Mouse (Mus musculus): ENCODE data around the gene Spice1. TPM values are rescaled to one million over a fixed set of nuclear protein-coding genes. Genes with fewer than 3 reads are reported as not detected.

Gene Spice1
- 18.5 and 23.9 TPM in 2 replicates for total RNA-seq (2015)
- 15.3 and 21.1 TPM in 2 replicates for total RNA-seq (2017)

DNA sequence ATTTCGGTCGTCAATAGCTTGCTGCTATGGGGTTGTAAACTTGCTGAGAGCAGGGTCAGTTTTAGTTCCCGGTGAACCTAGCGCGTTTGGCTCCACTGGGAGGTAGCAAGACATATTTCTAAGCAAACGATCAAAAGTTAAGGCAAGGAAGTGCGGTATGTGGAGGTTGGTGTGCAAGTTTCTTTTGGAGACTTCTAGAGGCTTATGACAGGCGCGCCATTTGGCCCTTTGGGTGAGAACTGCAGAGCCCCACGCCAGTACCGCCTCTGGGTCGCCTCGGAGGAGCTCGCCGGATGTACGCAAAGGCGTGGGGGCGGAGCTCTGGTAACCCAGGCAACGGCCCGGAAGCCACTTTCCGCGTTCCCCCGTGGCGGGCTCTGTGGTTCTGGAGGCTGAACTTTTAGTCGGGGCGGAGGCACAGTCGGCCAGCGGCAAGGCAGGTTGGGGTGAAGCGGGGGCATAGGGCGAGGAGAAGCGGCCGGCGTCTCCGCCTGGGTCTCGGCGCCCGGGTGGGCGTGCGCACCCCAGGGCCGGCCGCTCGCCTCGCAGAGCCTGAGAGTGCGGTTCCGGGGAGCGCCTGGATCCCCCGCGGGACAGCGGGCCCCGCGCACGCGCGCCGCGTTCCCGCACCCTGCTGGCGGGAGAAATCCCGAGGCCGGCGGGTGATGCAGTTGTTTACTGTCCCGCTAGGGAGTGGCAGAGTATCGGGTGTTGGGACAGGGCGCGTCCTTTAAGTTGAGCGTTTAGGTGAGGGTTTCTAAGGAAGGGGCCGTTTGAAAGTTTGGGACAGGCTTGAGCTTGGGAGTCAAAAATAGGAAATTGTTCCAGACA lies at the start of gene Spice1:
Gene Spice1, plus strand, starts transcription at position 51 of the 831 bp plus-strand sequence.
- ATAC-seq (replicated peaks; ENCODE audit: poor library complexity) = peak; percentile 89

DNA sequence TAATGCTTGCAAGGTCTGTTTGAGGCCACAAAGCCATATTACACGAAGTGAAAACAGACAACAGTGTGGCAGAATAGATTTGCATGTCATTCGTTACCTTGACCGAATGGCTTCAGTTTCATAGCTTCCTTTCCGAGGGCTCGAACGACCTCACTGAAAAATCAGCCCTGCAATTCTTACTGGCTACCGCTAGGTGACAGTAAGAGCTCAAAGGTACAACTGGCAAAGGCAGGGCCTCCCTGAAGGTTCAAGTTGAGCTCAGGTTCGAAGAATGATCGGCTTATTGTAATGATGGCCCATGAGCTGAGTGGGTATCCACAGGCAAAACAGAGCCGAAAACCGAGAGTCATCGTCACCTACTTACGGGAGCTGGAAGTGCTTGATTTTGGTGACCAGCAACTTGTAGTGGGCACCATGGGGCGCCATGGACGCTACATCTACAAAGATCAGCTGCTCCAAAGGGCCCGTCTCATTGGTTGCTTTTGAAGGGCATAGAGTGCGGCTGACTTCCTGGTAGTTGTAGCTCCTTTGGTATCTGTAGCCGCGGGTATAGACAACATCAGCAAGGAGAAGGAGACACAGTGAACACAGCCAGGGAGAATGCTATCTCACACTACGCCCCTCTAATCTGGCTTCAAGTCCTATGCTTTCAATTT lies 47.4 kb upstream of the Spice1 start:
- peak; percentile 58 for ATAC-seq (replicated peaks; ENCODE audit: poor library complexity)

DNA sequence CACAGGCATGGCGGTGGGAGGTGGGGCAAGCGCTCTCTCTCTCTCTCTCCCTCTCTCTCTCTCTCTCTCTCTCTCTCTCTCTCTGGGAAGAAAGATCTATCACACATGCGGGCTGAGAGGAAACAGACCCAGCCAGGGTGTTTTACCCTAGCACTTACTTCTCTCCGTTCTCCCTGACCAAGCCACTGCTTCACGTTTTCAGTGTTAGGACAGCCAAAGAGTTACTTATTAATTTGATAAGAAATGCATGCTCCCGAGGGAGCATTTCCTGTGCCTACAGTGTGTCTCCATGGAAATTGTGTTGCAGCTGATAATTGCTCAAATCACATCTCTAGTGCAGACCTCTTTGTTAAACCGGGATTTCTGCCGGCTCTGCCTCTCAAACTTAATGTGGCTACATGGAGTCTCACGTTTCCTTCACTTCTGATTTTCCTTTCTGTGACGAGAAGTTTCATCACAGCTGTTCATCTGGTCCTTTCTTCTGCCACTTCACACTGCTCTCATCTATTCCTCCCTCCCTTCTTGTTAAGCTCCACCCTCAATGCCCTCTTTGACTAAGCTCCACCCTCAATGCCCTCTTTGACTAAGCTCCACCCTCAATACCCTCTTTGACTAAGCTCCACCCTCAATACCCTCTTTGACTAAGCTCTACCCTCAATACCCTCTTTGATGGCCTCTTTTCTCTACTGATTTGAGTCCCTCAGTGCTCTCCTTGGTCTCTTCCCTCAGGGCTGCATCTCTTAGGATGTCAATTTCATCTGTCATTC lies 44.6 kb upstream of the Spice1 start:
- ATAC-seq (replicated peaks; ENCODE audit: poor library complexity) = peak; percentile 77

DNA sequence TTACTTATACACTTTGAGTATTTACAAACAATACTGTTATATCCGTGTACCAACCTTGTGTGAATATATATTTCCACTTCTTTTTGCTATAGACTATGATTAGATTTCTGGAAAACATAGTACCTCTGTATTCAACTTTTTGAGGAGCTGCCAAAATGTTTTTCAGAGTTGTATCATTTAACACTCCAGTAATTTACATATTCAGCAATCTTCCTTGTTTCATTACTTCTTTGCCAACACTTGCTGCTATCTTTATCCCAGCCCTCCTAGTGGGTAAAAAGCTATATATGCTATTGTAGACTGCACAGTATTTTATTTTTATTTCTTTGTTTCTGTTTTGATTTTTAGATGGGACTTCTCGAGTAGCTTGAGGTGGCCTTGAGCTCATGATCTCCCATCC lies 43.1 kb upstream of the Spice1 start:
- no peak for ATAC-seq (replicated peaks; ENCODE audit: poor library complexity)

DNA sequence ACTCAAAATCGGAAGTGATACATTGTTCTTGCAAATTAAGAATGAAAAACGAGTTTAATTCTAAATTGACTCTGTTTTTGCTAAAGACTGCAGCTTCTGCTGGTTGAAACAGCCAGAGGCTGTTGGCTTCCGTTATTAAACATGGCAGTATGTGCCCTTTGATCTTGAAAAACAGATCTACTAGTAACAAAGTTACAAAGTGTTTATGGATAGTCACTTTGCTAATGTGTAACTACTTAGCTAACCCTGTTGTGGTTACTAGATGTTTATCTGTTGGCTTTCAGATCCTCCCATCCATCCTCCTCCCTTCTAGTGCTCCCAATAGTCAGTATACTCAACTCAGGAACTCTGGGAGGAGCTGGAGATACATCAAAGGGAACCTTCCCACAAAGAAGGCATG lies 41.3 kb upstream of the Spice1 start:
- ATAC-seq (replicated peaks; ENCODE audit: poor library complexity) = no peak

DNA sequence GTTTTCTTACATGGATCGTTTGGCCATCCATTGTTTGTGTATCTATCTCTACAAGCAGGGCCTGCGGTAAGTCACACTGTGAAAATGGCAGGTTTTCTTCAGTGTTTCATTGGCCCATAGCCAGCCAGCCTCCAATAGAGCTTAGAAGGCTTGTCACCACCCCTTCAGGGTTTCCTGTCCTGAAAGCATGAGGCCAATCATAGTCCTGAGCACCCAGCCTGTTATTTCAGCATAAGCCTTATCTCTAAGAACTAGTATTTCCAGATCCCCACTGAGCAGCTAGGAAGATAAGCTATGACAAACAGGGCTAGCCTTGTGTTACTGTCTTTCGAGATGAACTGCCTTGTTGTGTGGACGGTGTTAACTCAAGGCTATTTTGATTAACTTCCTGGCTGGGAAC lies 33.5 kb upstream of the Spice1 start:
- peak; percentile 94 for ATAC-seq (replicated peaks; ENCODE audit: poor library complexity)

DNA sequence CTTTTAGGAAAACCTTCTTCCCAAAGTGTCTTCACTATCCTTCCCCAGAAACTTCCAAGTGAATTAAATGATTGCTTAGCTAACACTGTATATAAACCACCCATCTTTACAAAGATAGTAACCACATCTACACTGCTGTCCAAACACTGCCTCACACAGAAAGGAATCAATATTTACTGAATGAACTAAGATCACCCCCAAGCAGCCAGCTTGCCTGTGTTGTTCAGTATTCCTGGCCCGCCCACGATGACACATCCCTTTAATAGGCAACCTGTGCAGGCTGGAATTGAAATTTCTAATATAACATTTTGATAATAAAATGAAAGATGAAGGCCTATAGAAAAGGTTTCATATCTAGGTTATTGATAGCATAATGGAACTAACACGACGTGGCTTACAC lies 30.6 kb upstream of the Spice1 start:
- ATAC-seq (replicated peaks; ENCODE audit: poor library complexity) = no peak

DNA sequence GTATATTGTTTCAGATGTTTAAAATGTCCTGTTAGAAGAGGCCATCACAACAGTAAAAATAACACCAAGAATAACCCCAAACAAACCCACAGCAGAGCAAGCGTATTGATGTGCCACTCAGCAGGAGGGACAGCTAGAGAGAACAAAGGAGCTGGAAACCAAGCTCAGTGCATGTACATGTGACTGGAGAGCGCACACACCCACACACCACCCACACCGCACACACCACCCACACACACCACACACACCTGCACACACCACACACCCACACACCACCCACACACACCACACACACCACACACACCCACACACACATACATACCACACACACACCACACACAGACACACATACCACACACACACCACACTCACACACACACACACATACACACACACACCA lies 26.7 kb upstream of the Spice1 start:
- no peak for ATAC-seq (replicated peaks; ENCODE audit: poor library complexity)

DNA sequence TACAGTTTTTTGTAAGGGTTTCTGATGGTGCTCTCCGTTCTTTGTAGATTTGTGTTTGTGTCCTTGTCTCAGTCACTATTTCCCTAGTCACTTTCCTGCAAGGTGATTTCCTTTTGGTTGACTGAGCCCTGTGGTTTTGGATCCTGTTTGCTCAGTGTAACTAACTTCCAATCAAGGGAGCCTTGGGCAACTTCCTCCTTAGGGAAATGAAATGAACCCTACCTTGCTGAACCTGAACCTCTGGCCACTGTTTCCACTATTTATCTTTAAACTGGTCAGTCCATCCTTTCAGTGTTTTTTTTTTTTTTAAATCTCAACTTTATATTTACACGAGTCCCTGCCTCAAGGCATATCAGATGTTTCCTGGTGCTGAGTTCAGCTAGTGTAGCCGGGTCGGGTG lies 18.3 kb upstream of the Spice1 start:
- ATAC-seq (replicated peaks; ENCODE audit: poor library complexity) = no peak

DNA sequence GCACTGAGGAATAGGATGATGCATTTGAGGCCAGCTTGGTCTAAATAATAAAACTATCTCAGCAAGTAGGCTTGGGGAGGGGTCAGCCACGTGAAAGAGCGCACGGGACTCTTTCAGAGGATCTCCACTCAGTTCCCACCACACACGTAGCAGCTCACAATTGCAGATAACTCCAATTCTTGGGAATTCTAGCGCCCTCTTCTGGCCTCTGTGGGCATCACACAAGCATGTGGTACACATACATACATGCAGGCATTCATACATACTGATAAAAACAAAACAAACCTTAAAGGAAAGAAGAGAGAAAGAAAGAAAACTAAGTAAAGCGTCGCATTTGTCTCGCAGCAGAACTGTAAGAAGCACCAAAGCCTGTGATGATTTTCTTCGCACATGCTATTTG lies 16.3 kb upstream of the Spice1 start:
- ATAC-seq (replicated peaks; ENCODE audit: poor library complexity) = no peak

DNA sequence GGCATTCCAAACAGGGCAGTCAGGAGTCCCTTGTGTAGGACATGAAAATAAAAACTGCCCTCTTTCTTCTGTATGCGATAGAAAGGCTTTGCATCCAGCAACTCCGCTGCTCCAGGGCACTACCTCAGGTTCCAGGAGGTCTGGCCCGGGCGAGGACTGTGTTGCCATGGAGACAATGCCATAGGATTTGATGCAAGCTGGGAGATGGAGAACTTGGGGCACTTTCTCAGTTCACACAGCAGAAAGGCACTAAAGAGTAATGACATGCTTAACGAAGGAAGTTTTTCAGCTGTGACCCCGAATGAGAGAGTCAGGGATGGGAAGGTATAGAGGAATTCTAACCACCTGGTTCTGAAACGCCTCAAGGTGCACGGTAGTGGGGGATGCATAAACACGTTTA lies 15.8 kb upstream of the Spice1 start:
- no peak for ATAC-seq (replicated peaks; ENCODE audit: poor library complexity)

DNA sequence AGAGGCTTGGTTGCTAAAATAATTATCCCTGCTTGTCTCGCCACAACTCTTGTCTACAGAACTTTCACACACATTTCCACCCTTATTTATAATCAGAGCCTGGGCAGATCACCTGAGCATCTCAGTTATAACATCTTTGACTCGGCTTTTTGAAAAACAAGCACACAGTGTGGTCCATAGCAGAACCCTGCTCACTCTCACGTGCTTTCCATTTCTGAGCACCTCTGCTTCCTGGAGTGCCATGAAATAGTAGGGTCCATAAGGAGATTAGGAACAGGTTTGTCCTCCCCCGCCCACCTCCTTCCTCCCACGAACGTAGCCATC lies 15.3 kb upstream of the Spice1 start:
- ATAC-seq (replicated peaks; ENCODE audit: poor library complexity) = no peak

DNA sequence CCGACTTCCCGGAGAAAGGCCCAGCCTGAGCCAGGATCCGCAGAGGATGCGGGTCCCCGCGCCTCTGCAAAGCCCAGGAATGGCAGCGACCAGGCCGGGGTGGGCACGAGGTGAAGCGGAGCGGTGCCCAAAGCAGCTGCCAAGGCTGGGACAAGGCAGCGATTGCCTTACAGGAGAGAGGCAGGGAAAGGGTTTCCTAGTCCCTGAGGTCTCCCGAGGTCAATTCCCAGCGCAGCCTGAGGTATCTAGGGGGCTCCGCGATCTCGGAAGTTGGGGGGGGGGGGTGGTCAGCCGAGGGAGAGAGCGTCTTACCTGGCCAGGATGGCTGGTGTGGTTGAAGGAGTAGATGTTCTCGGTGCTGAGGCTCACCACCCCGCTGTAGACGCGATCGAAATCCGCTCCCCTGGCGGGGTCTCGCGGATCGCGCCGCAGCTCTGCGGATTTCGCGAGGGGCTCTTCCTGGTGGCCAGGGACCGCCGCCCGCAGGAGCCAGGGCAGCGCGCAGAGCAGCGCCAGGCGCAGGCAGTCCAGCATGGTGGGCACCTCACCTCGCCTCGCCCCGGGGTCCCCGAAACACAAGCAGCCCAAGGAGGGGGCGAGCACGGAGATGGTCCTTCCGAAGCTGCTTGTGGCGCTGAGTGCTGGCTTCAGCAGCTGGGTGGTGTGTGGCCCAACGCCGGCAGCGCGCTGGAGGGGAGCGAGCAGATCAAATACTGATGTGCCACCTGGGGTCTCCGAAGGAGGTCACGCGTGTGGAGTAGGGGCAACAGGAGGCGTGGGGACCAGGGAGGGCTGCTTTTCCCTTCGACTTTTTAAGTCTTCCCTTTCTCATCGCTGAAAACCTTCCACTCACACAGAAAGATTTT lies 14.7 kb upstream of the Spice1 start:
- ATAC-seq (replicated peaks; ENCODE audit: poor library complexity) = peak; percentile 42

DNA sequence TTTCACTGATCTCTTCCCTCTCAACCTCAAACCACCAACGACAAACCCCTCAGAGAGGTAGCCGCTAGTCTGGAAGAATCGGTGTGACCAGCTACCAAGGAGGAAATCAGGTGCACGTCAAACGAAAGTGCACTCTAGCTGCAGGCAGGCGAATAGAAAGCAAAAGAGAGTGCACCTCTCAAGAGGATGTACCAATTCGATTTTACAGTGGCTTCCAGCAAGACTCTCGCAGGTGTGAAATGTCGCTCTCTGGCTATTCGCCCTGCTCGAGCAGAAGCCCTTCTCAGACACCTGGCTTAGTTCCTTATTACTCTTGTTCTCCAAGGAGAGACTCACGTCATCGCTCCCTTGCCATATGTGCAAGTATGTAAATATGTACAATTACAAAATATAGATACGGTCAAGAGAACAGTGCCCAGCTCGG lies 14.0 kb upstream of the Spice1 start, which contains the start of gene Sidt1:
Gene Sidt1, minus strand, starts transcription at position 336 of the 424 bp plus-strand sequence.
- ATAC-seq (replicated peaks; ENCODE audit: poor library complexity) = peak; percentile 28

DNA sequence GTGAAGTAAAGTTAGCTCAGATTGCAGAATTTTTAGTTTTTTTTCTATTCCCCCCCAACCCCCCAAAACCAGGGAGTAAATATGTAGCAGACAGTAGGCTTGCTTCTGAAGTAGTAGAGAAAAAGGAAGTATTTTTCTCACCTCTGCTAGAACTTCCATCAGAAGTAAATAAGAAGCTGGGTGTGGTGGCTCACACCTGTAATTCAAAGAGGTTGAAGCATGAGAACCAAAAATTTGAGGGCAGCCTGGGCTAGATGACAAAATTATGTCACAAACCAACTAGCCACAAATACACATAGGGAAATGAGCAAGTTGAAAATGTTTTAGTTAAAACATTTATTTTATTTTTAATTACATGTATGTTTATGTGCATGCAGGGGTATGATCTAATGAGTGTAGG lies 9.4 kb upstream of the Spice1 start:
- no peak for ATAC-seq (replicated peaks; ENCODE audit: poor library complexity)

DNA sequence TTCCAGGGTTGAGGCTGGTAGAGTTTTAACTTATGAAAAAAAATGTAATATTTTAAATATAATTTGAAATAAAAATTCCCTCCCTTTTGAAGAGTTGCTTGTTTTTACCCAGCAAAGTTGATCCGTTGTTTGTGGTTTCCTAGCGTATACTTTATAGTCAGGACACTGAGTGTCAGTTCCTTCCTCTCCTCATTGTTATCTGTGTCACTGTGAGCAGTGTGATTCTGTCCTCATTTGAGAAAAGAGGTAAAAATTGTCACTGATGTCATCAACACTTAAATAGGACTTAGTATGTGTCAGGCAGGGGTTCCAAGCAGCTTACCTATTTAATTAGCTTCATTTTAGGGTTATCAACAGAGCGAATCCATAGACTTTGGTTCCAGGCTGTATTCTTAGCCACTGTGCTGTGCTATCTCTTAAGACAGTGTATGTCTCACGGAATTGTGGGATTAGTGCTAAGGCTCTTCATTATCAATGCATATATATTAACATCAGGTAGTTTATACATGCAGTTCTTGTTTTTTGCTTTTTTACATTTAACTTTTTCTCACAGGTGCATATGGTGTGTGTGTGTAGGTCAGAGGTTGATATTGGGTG lies 3.0 kb downstream of the Spice1 start:
- peak; percentile 15; the same call in 1 of the 2 replicates for ATAC-seq (replicated peaks; ENCODE audit: poor library complexity)

DNA sequence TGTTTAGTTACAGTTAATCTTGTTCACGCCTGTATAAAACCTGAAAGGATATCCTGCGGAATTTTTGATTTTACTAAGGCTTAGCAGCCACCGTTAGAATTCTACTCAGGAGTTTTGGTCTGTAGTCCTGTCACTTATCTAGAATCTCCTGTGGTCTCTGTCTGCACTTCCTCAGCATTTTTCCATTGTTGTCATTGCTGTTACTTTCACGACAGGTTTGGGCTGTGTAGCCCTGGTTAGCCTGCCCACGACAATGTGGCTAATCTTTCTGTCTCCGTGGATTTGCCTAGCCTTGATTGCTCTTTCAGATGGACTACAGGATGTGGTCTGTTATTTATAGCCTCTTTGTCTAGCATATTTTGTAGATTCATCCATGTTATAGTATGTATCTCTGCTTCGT lies 9.4 kb downstream of the Spice1 start:
- peak; percentile 65 for ATAC-seq (replicated peaks; ENCODE audit: poor library complexity)

DNA sequence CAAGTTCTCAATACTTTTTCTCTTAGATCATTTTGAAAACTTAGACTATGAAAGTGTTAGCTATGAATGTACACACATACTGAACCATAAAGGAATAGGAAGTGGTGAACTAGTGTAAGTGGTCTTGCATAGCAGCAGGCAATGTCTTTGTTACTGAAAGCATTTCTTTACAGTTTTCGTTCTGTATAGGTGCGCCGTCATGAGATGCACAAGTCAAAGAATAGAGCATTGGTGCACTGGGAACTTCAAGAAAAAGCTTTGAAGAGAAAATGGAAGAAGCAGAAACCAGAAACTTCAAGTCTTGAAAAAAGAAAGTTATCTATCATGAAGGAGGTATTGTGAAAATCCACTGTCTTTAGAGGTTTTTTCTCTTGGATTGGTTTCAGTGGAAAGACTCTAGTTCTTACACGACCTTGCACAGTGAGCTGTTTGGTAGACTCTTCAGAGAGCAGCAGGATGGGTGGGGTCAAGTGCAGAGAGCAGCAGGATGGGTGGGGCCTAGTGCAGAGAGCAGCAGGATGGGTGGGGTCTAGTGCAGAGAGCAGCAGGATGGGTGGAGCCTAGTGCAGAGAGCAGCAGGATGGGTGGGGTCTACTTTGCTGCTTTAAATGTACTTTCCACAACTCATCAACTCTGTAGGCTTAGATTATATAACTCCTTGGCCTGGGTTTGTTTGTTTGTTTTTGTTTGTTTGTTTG lies 10.8 kb downstream of the Spice1 start:
- ATAC-seq (replicated peaks; ENCODE audit: poor library complexity) = peak; percentile 100

All from megakaryocyte progenitor cell, adult 5-6 weeks (primary cell).